Mouse (Mus musculus): ENCODE data around the gene Chd6. TPM values are rescaled to one million over a fixed set of nuclear protein-coding genes. Genes with fewer than 3 reads are reported as not detected.
A peak's percentile ranks its signal among the peaks of the same experiment; 100 is the strongest.

Chd6 gene
- polyA plus RNA-seq, 2 experiments, result 27.5 to 29.3 TPM

GRCm38 (mm10) chr2:161090746-161091405, 18.0 kb downstream of the Chd6 start:
- Histone ChIP-seq H3K27me3 (ENCODE audit: control insufficient read depth, insufficient read depth, low read length) (no peaks in the 10 kb centered on the region), H3K4me1 (ENCODE audit: control insufficient read depth, insufficient read depth, low read length) (no peaks in the 10 kb centered on the region), H3K9me3 (ENCODE audit: control insufficient read depth, low read length) (no peaks in the 10 kb centered on the region), H3K4me3 (replicated peaks; ENCODE audit: low read length) (no peak overlapping the region), H3K36me3 (ENCODE audit: control insufficient read depth, insufficient read depth, low read length) (peaks cover 4% of the 10 kb centered on the region; the same call in 1 of the 2 replicates), H3K4me2 (replicated peaks; ENCODE audit: low read depth, low read length, severe bottlenecking) (no peak overlapping the region), H3K27ac (replicated peaks; ENCODE audit: low read depth, low read length) (no peak overlapping the region), H3K9ac (ENCODE audit: low read depth, low read length, severe bottlenecking) (no peak overlapping the region)
- ATAC-seq (ENCODE audit: low FRiP score, low read depth), result no peak
- no peak for TF ChIP-seq POLR2A (IDR thresholded peaks at IDR 0.05; ENCODE audit: borderline replicate concordance, extremely low read depth, insufficient read depth, insufficient read length)
- WGBS, result 80% methylated on average over 6 of the region's 6 CpGs
- no peak for DNase-seq (ENCODE audit: low spot score)

GRCm38 (mm10) chr2:161090200-161090599, 18.7 kb downstream of the Chd6 start:
- DNase-seq (ENCODE audit: low spot score), result peak; percentile 42
- no peak overlapping the region for H3K27ac ChIP-seq (replicated peaks; ENCODE audit: low read depth, low read length)

DNA sequence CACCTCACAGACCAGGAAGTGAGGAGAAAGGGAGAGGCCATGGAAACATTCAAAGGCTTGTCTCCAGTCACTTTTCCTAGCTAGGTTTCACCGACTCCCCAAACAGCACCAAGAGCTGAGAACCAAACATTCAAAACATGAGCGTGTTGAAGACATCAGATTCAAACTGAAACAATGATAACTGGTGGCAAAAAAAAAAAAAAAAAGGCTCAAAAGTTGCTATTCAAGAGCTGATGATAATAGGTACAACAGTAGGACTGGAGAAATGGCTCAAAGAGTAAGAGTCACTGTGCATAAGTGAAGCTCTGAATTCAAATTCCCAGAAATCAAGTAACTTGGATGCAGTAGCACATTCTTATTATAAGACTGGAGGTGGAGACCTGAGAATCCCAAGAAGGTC, 30.3 kb downstream of the Chd6 start:
- Histone ChIP-seq H3K27me3 (ENCODE audit: control insufficient read depth, insufficient read depth, low read length) (no peaks in the 10 kb centered on the region), H3K4me1 (ENCODE audit: control insufficient read depth, insufficient read depth, low read length) (no peaks in the 10 kb centered on the region), H3K36me3 (ENCODE audit: control insufficient read depth, insufficient read depth, low read length) (no peaks in the 10 kb centered on the region), H3K9ac (ENCODE audit: low read depth, low read length, severe bottlenecking) (no peak overlapping the region), H3K4me2 (replicated peaks; ENCODE audit: low read depth, low read length, severe bottlenecking) (no peak overlapping the region), H3K27ac (replicated peaks; ENCODE audit: low read depth, low read length) (no peak overlapping the region), H3K9me3 (ENCODE audit: control insufficient read depth, low read length) (no peaks in the 10 kb centered on the region), H3K4me3 (replicated peaks; ENCODE audit: low read length) (no peak overlapping the region)
- DNase-seq (ENCODE audit: low spot score), result no peak
- 85% methylated on average over 2 of the region's 2 CpGs for WGBS
- TF ChIP-seq POLR2A (IDR thresholded peaks at IDR 0.05; ENCODE audit: borderline replicate concordance, extremely low read depth, insufficient read depth, insufficient read length), result no peak
- no peak for ATAC-seq (ENCODE audit: low FRiP score, low read depth)

More at GRCm38 (mm10) chr2:161090200-161090599, 18.7 kb downstream of the Chd6 start:
- Histone ChIP-seq H3K9ac (ENCODE audit: low read depth, low read length, severe bottlenecking) (no peak overlapping the region), H3K9me3 (ENCODE audit: control insufficient read depth, low read length) (no peaks in the 10 kb centered on the region), H3K4me2 (replicated peaks; ENCODE audit: low read depth, low read length, severe bottlenecking) (no peak overlapping the region), H3K4me3 (replicated peaks; ENCODE audit: low read length) (no peak overlapping the region), H3K27me3 (ENCODE audit: control insufficient read depth, insufficient read depth, low read length) (no peaks in the 10 kb centered on the region), H3K4me1 (ENCODE audit: control insufficient read depth, insufficient read depth, low read length) (0 out of 2 replicates have a peak, but pooled peaks cover 4% of the 10 kb centered on the region), H3K36me3 (ENCODE audit: control insufficient read depth, insufficient read depth, low read length) (peaks cover 4% of the 10 kb centered on the region; the same call in 1 of the 2 replicates)
- no peak for TF ChIP-seq POLR2A (IDR thresholded peaks at IDR 0.05; ENCODE audit: borderline replicate concordance, extremely low read depth, insufficient read depth, insufficient read length)
- no peak for ATAC-seq (ENCODE audit: low FRiP score, low read depth)
- 58% methylated on average over 3 of the region's 3 CpGs for WGBS

GRCm38 (mm10) chr2:161076262-161076661, 32.6 kb downstream of the Chd6 start:
- Histone ChIP-seq H3K9me3 (ENCODE audit: control insufficient read depth, low read length) (no peaks in the 10 kb centered on the region), H3K27me3 (ENCODE audit: control insufficient read depth, insufficient read depth, low read length) (no peaks in the 10 kb centered on the region), H3K4me1 (ENCODE audit: control insufficient read depth, insufficient read depth, low read length) (no peaks in the 10 kb centered on the region), H3K4me2 (replicated peaks; ENCODE audit: low read depth, low read length, severe bottlenecking) (no peak overlapping the region), H3K9ac (ENCODE audit: low read depth, low read length, severe bottlenecking) (no peak overlapping the region), H3K27ac (replicated peaks; ENCODE audit: low read depth, low read length) (no peak overlapping the region), H3K4me3 (replicated peaks; ENCODE audit: low read length) (no peak overlapping the region), H3K36me3 (ENCODE audit: control insufficient read depth, insufficient read depth, low read length) (no peaks in the 10 kb centered on the region)
- no peak for ATAC-seq (ENCODE audit: low FRiP score, low read depth)
- TF ChIP-seq POLR2A (IDR thresholded peaks at IDR 0.05; ENCODE audit: borderline replicate concordance, extremely low read depth, insufficient read depth, insufficient read length), result no peak
- 71% methylated on average over 4 of the region's 4 CpGs for WGBS
- no peak for DNase-seq (ENCODE audit: low spot score)

- 92% methylated on average over 5 of the region's 5 CpGs for WGBS
- no peak for TF ChIP-seq POLR2A (IDR thresholded peaks at IDR 0.05; ENCODE audit: borderline replicate concordance, extremely low read depth, insufficient read depth, insufficient read length)
- no peak for DNase-seq (ENCODE audit: low spot score)
- H3K4me3 ChIP-seq (replicated peaks; ENCODE audit: low read length), result no peak overlapping the region
- no peaks in the 10 kb centered on the region for H3K4me1 ChIP-seq (ENCODE audit: control insufficient read depth, insufficient read depth, low read length)
- no peaks in the 10 kb centered on the region for H3K36me3 ChIP-seq (ENCODE audit: control insufficient read depth, insufficient read depth, low read length)
- H3K4me2 ChIP-seq (replicated peaks; ENCODE audit: low read depth, low read length, severe bottlenecking), result no peak overlapping the region
- H3K27me3 ChIP-seq (ENCODE audit: control insufficient read depth, insufficient read depth, low read length), result no peaks in the 10 kb centered on the region
- no peak overlapping the region for H3K27ac ChIP-seq (replicated peaks; ENCODE audit: low read depth, low read length)
- no peak for ATAC-seq (ENCODE audit: low FRiP score, low read depth)
- H3K9ac ChIP-seq (ENCODE audit: low read depth, low read length, severe bottlenecking), result no peak overlapping the region
- no peaks in the 10 kb centered on the region for H3K9me3 ChIP-seq (ENCODE audit: control insufficient read depth, low read length)
Measured at GRCm38 (mm10) chr2:161075553-161075952, 33.3 kb downstream of the Chd6 start.

Measured in limb, embryonic 14.5 days (tissue).